Mouse (Mus musculus) heart, embryonic 13.5 days (tissue): ENCODE measurements around the gene Sprr2a1. TPM values are rescaled to one million over a fixed set of nuclear protein-coding genes. Genes with fewer than 3 reads are reported as not detected.
"Not testable (repeated sequence)": the region's sequence is repeated elsewhere in the genome, so short reads cannot be mapped to it uniquely, and the experiment has no call there.

Experiments used
- ATAC-seq: fragments of 200-750 bp; cut with Nextera tagmentation; 2 replicates; pipeline ENCODE4 v1.8.0; 2017; ENCODE audit warnings: moderate TSS enrichment; ENCODE audit not compliant: insufficient number of reproducible peaks, low FRiP score, low TSS enrichment; ENCODE audit errors: extremely low read depth
- H3K27ac ChIP-seq: fragments of 300-500 bp; sonication (generic); replicated peaks from 2 replicates; pipeline ENCODE4 v1.5.1; 2015; ENCODE audit warnings: moderate library complexity, mild to moderate bottlenecking, inconsistent platforms
- H3K27me3 ChIP-seq: fragments of 300-500 bp; sonication (generic); replicated peaks from 2 replicates; pipeline ENCODE4 v1.6.1; 2015; ENCODE audit warnings: mild to moderate bottlenecking, inconsistent platforms
- H3K36me3 ChIP-seq: fragments of 300-500 bp; sonication (generic); 2 replicates; pipeline ENCODE4 v1.6.1; 2015; ENCODE audit warnings: mild to moderate bottlenecking, inconsistent platforms
- H3K4me1 ChIP-seq: fragments of 300-500 bp; sonication (generic); 2 replicates; pipeline ENCODE4 v1.6.1; 2015; ENCODE audit warnings: inconsistent platforms
- H3K4me2 ChIP-seq: fragments of 300-500 bp; sonication (generic); 2 replicates; pipeline ENCODE4 v1.6.1; 2015; ENCODE audit warnings: inconsistent platforms, mild to moderate bottlenecking, moderate library complexity
- H3K4me3 ChIP-seq: fragments of 300-500 bp; sonication (generic); 2 replicates; pipeline ENCODE4 v1.5.1; 2015; ENCODE audit warnings: moderate library complexity, mild to moderate bottlenecking, inconsistent platforms
- H3K9ac ChIP-seq: fragments of 300-500 bp; sonication (generic); 2 replicates; pipeline ENCODE4 v1.6.1; 2015; ENCODE audit warnings: inconsistent platforms, mild to moderate bottlenecking, moderate library complexity
- H3K9me3 ChIP-seq: fragments of 300-500 bp; sonication (generic); 2 replicates; pipeline ENCODE4 v1.6.1; 2016; ENCODE audit warnings: inconsistent platforms
- WGBS: fragments of 180-500 bp; shearing (Covaris S2); methylation state at CpG from one replicate; pipeline ENCODE4 v1.1.7; 2015; ENCODE audit warnings: mixed read lengths; 5-methylcytosine and 5-hydroxymethylcytosine counted together
- polyA plus RNA-seq: library from polyadenylated mRNA; unstranded; fragments of >200 nt; fragmentation: Nextera tagmentation; extraction: Ambion mirVana; gene quantifications from 2 replicates; pipeline ENCODE4 v1.2.1, GENCODE M21; 2015

Sprr2a1 gene
- polyA plus RNA-seq, result not detected in 2 replicates

DNA sequence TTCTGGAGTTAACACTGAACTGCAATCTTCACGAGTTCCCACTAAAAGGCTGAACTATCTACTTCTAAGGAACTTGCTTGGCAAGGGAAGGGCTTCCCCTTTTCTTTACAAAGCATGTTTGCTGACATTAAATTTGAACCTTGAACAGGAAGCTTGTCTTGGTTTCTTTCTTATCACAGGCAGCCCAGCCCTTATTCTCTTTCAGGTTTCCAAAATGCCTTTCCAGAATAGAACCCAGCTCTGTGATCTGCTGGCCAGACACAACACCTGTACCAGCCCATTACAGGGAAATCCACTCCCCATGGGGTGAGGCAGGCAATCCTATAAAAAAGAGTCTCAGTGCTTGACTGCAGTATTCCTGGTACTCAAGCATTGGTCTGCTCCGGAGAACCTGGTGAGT, at the start of gene Sprr2a1, which contains the start of gene Sprr2a2:
Sprr2a1 (plus strand) TSS at position 231 of the 400 bp plus-strand sequence.
Sprr2a2 (plus strand) TSS at position 352 of the 400 bp plus-strand sequence.
- H3K27ac ChIP-seq, H3K36me3 ChIP-seq, H3K9me3 ChIP-seq, ATAC-seq, H3K4me3 ChIP-seq, H3K27me3 ChIP-seq, H3K4me2 ChIP-seq, H3K9ac ChIP-seq, H3K4me1 ChIP-seq: not testable (repeated sequence)
- whole genome bisulfite sequencing, result no CpG with 5 or more reads among the region's 2 CpGs

DNA sequence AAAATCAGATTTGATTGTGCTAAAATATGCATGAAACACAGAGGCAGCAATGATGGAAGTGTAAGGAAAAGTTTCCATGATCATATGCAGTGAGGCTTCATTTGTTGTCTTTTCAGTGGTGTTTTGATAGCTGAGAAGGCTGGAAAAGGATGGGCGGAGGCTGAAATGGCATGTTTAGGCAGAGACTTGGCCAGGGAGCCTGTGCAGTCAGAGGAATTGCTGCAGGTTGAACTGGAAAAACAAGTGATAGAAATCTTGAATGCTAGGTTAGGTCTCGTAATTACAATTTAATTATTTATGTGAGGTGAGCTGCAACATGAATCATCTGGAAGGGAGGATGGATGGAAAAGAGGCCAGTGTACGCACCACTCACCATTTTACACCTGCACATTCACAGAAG, 45.8 kb upstream of the Sprr2a1 start:
- Histone ChIP-seq H3K9me3 (no peaks in the 10 kb centered on the region), H3K36me3 (no peaks in the 10 kb centered on the region), H3K4me3 (no peak overlapping the region), H3K9ac (no peak overlapping the region), H3K27ac (no peak overlapping the region), H3K4me1 (no peaks in the 10 kb centered on the region), H3K4me2 (no peak overlapping the region), H3K27me3 (no peaks in the 10 kb centered on the region)
- no peak for ATAC-seq
- 70% methylated on average over 3 of the region's 3 CpGs for WGBS

GRCm38 (mm10) chr3:92176880-92177279, 38.7 kb upstream of the Sprr2a1 start:
- WGBS, result 70% methylated on average over 1 of the region's 1 CpGs
- no peaks in the 10 kb centered on the region for H3K4me1 ChIP-seq
- no peak for ATAC-seq
- H3K27me3 ChIP-seq, result no peaks in the 10 kb centered on the region
- no peak overlapping the region for H3K9ac ChIP-seq
- no peak overlapping the region for H3K4me3 ChIP-seq
- H3K27ac ChIP-seq, result no peak overlapping the region
- no peaks in the 10 kb centered on the region for H3K36me3 ChIP-seq
- no peaks in the 10 kb centered on the region for H3K9me3 ChIP-seq
- no peak overlapping the region for H3K4me2 ChIP-seq

DNA sequence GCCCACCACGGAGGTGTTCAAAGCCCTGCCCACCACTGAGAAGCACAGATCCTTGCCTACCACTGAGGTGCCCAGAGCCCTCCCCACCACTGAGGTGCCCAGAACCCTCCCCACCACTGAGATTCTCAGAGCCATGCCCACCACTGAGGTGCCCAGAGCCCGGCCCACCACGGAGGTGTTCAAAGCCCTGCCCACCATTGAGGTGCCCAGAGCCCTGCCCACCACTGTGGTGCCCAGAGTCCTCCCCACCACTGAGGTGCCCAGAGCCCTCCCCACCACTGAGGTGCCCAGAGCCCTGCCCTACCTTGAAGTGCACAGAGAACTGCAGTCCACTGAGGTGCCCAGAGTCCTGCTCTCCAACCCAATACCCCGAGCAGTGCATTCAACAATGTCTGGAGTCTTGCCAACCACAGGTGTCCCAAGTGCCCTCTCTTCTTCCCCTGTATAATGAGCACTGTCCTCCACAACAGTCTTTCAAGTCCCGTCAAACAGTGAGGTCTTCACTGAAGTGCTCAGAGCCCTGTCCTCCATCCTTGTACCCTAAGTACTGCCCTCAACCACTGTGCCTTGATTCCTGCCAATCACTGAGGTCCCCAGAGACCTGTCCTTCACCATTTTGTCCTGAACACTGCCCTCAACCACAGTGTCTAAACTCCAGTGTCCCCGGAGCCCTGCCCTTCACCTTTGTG, 19.9 kb upstream of the Sprr2a1 start:
- Histone ChIP-seq H3K36me3 (no peaks in the 10 kb centered on the region), H3K9ac (no peak overlapping the region), H3K27ac (no peak overlapping the region), H3K4me1 (no peaks in the 10 kb centered on the region), H3K9me3 (0 out of 2 replicates have a peak, but pooled peaks cover 4% of the 10 kb centered on the region), H3K4me3 (no peak overlapping the region), H3K27me3 (no peaks in the 10 kb centered on the region), H3K4me2 (no peak overlapping the region)
- no peak for ATAC-seq
- 75% methylated on average over 6 of the region's 6 CpGs for WGBS

GRCm38 (mm10) chr3:92211133-92211925, 4.3 kb upstream of the Sprr2a1 start:
- not testable (repeated sequence) for H3K4me1 ChIP-seq, H3K36me3 ChIP-seq, H3K9ac ChIP-seq, H3K9me3 ChIP-seq, H3K4me2 ChIP-seq, H3K27me3 ChIP-seq, ATAC-seq, H3K27ac ChIP-seq, H3K4me3 ChIP-seq
- WGBS, result no CpG with 5 or more reads among the region's 16 CpGs

- not testable (repeated sequence) for H3K4me2 ChIP-seq, ATAC-seq, H3K9me3 ChIP-seq, H3K36me3 ChIP-seq, H3K27ac ChIP-seq, H3K4me1 ChIP-seq, H3K27me3 ChIP-seq, H3K4me3 ChIP-seq, H3K9ac ChIP-seq
- WGBS, result no CpG with 5 or more reads among the region's 1 CpGs
These were observed 3.5 kb upstream of the Sprr2a1 start for GRCm38 (mm10) chr3:92212059-92212458.

GRCm38 (mm10) chr3:92213651-92214050, 1.9 kb upstream of the Sprr2a1 start:
- ATAC-seq, H3K9ac ChIP-seq, H3K27me3 ChIP-seq, H3K36me3 ChIP-seq, H3K9me3 ChIP-seq, H3K4me3 ChIP-seq, H3K4me1 ChIP-seq, H3K27ac ChIP-seq, H3K4me2 ChIP-seq: not testable (repeated sequence)

GRCm38 (mm10) chr3:92219031-92219430, 3.4 kb downstream of the Sprr2a1 start:
- WGBS, result no CpG with 5 or more reads among the region's 8 CpGs
- not testable (repeated sequence) for H3K36me3 ChIP-seq, H3K27ac ChIP-seq, H3K9me3 ChIP-seq, H3K4me1 ChIP-seq, H3K9ac ChIP-seq, H3K27me3 ChIP-seq, H3K4me2 ChIP-seq, H3K4me3 ChIP-seq
- 0 out of 2 replicates have a peak, but pooled peaks have one; percentile 45 for ATAC-seq

DNA sequence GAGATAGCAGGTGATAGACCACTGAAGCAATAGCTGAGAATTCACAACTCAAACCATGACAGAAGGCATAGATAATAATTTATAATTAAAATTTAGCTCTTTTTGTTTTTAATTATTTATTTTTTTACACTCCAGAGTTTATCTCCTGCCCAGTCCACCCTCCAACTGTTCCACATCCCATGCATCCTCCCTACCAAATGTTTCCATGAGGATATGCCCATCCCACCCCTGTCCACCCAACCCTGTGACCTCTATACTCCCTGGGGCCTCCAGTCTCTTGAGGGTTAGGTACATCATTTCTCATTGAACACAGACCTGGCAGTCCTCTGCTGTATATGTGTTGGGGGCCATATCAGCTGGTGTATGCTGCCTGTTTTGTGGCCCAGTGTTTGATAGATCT, 8.1 kb downstream of the Sprr2a1 start:
- H3K4me3 ChIP-seq, H3K27me3 ChIP-seq, H3K27ac ChIP-seq, H3K4me1 ChIP-seq, H3K4me2 ChIP-seq, H3K9ac ChIP-seq, H3K36me3 ChIP-seq, H3K9me3 ChIP-seq: not testable (repeated sequence)
- peak; percentile 26; the same call in 1 of the 2 replicates for ATAC-seq

- not testable (repeated sequence) for H3K4me2 ChIP-seq, H3K27me3 ChIP-seq, H3K27ac ChIP-seq, H3K36me3 ChIP-seq, H3K9me3 ChIP-seq, H3K4me3 ChIP-seq, H3K4me1 ChIP-seq, H3K9ac ChIP-seq, ATAC-seq
- WGBS, result 73% methylated on average over 3 of the region's 3 CpGs
These were observed 11.8 kb downstream of the Sprr2a1 start for GRCm38 (mm10) chr3:92227410-92227809.

DNA sequence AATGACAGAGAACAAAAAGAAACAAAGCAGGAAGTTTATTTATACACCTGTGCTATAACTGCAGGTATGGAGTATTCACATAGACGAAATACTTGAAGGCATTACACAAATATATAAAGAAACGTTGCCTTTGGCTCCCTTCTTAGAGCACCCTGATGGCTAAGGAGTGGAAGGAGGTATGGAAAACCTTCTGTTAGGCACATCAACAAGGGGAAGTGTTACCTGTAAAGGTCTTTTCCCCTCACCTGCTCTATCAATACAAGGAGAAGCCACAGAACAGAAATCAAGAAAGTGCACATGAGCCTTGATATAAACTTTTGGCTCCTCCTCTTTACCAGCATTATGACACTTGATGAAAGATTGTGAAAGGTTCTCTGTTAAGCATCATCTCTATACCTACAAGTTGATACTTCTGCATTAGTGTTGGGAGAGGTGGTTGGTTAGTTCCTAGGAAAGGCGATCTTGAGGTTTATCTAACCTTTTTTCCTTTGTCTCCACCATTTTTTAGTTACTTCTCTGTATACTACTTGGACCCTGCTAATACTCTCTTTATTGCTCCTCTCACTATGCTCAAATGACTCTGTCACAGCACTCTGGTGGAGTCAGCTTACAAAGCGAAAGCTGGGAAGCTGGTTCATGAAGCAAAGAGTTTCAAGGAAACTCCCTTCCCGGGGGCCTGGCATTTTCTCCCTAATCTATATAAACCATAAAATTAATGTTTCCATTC, 21.0 kb downstream of the Sprr2a1 start:
- H3K9me3 ChIP-seq, H3K27me3 ChIP-seq, H3K9ac ChIP-seq, H3K27ac ChIP-seq, H3K4me1 ChIP-seq, ATAC-seq, H3K4me2 ChIP-seq, H3K4me3 ChIP-seq, H3K36me3 ChIP-seq: not testable (repeated sequence)
- no CpG with 5 or more reads among the region's 5 CpGs for WGBS
